Mouse (Mus musculus) layer of hippocampus, postnatal 10 days (tissue): ENCODE measurements around the gene 1110008L16Rik. TPM values are rescaled to one million over a fixed set of nuclear protein-coding genes. Genes with fewer than 3 reads are reported as not detected.
"Not testable (repeated sequence)": the region's sequence is repeated elsewhere in the genome, so short reads cannot be mapped to it uniquely, and the experiment has no call there.

ENCODE experiments used
- DNase-seq, 2 experiments: peaks; one replicate each; pipeline ENCODE4 v3.0.0; 2021; ENCODE audit warnings: low spot score in 2 of 2
- total RNA-seq, 2 experiments: library from RNA; stranded (reverse); gene quantifications; 2 replicates each; pipeline ENCODE4 v1.2.3; 2021

1110008L16Rik gene
- total RNA-seq, 2 experiments from 2014 or later = 7.6 to 8.8 TPM

DNA sequence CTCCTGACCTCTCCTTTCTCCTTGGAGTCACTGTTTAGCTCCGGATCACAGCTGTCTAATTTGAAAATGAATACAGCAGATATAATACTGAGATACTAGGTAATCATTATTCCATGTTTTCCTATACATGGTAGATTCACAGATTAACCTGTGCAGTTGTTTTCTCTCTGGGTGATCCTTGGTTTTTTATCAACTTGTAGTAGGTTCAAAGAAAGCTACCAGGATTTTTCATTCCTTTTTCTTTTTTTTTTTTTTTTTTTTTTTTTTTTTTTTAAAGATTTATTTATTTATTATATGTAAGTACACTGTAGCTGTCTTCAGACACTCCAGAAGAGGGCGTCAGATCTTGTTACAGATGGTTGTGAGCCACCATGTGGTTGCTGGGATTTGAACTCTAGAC lies 39.1 kb downstream of the 1110008L16Rik start:
- not testable (repeated sequence) for DNase-seq

DNA sequence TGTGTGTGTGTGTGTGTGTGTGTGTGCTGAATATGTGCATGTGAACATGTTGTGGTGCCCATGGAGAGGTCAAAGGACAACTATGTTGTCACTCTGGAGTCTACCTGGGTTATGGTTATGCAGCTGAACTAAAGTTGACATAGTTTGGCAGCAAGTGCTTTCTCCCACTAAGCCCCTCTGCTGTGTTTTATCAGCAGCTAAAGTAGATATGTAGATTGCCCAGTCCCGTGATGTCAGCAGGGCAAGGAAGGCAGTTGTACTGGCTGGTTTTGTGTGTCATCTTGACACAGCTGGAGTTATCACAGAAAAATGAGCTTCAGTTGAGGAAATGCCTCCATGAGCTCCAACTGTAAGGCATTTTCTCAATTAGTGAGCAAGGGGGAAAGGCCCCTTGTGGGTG lies 43.7 kb downstream of the 1110008L16Rik start:
- not testable (repeated sequence) for DNase-seq

DNA sequence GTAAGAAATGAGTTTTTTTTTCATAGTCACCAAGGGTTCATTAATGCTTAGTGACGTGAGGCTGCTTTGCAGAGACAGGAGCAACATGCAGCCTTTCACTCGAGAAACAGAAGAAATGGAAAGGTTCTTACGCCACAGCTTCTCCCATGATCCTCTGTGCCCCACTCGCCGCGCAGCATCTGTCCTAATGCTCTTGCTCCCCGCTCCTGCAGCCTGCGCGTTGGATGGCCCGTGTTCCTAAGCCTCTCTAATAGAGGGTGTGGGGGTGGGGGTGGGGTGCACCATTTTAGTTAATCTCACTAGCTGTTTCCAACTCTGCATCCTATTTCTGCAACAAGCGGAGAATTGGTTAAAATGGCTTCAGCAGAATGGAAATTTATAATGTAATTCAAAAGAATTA lies 44.6 kb downstream of the 1110008L16Rik start:
- no peak for DNase-seq

DNA sequence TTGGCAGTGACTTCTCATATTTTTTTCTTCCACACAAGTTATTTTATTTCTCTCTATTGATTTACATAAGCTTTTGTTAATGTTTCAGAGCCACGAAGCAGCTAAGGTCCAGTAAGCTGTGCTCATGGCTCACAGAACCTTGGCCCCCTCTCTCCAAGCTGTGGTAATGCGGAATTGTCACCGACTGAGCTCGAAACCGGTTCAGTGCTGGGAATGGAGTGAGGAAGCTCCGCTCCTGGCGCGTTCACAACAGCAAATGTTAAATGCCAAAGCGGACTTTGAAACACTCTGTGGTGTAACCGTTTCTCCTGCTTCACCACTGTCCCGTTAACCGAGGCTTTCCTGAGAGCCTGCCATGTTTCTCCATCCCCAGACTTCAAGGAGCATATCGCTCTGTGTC lies 45.2 kb downstream of the 1110008L16Rik start:
- peak; percentile 15 to 30 for DNase-seq

DNA sequence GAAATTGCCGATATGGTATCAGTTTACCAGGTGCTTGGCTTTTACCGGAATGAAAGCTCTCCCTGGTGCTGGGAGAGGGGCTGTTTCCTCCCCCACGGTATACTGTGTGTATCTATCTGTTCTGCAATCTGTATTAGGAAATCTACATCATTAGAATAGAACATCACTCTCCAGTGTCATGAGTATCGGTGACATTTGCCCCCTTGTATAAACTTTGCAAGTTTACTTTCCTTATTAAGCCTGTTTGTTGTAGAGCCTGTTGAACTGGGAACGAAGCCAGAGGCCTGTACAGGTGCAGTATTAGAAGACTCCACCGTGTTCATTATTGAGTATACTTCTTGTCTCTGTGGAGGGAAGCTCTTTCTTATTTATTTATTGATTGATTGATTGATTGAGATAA lies 54.0 kb downstream of the 1110008L16Rik start:
- DNase-seq = no peak

DNA sequence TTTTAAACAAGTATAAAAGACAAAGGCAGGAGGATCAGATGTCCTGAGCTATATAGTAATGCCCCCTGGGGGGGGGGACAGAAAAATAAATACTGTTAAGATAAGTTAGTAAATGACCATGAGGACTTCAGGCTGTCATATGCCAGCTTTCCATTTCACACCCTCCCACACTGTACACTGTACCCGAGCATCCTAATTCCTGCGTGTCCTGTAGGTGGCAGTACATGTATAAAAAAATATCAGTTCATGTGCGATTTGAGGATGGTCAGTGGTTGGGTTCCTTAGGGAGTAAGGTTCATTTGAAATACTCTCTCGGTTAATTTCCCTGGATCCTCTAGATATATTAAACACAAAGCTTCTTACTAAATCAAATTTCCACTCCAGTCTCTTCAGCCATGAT lies 55.5 kb downstream of the 1110008L16Rik start:
- peak; percentile 14 to 41 for DNase-seq

DNA sequence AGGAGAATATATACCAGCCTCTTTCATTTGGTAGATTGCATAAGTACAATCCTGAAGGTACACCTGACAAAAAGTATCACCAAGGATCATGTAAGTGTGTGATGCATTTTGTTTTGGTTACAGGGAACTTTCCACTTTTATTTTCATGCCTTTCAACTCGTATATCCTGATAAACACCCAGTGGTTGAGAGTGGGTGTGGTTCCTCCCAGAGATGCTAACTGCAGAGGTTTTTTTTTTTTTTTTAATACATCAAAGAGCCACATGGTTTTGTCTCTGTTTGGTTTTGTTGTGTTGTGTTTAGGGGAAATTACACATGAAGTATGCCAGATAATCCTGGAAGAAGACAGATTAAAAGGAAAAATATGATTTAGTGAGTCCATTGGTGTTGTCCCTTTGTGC lies 57.9 kb downstream of the 1110008L16Rik start:
- DNase-seq = no peak

DNA sequence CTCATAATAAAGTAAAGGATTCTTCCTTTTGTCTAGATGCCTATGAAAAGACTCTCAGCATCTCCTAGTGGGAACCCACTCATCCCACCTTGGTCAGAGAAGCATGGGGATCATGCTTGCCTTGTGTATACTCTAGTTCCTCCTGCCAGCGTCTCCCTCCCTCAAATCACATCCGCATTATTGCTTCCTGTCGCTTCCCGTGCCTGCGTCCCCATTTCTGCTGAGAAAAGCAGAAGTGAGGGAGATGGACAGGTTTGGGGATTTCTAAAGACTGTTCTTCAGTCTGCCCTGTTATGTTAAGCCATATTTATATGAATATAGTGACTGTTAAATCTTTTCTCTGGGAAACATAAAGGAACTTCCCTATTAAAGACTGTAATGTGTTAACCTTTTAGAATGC lies 61.6 kb downstream of the 1110008L16Rik start:
- no peak for DNase-seq

DNA sequence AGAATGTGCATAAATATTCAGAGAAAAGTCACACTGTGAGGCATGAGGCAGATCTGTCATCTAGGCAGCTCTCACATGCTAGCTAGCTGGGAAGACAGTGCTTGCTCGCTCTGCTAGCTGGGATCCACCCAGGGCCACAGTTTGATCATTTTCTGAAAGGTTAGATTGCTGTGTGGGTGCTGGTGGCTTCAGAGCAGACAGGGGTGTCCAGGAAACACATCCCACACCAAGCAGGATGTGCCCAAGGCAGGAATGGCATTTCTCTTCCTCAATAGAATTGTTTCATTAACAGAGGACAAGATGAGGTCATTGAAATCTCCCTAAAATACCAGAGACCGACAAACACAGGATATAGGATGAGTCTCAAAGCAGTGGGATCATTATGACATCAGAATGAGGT lies 65.7 kb downstream of the 1110008L16Rik start:
- DNase-seq = no peak

DNA sequence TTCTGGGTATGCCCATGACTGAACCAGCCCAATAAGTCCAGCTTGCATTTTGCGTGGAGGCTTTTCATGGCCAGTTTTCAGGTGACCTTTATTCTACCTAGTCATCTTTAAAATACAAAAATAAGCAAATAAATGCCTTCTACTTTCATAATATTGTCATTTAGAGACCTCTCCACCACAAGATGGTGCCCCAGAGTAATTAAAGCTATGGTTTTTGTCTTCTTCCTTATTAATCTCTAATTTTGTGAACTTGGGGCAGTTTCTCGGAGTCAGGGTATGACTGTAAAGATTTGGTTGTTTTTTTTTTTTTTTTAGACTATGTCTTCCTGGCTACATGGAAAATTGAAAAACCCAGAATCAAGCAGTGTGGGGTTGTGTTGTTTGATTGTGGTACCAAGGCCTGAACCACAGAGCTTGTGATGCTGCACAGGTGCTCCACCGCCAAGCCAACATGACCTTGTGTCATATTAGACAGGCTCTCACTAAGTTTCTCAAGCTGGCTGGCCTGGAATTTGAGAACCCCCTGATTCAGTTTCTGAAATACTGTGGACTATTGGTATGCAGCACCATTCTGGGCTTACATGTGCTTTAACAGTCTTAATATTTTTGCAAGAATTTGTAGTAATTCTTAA lies 73.2 kb downstream of the 1110008L16Rik start:
- peak in 1 of 2 experiments; percentile 22 for DNase-seq

DNA sequence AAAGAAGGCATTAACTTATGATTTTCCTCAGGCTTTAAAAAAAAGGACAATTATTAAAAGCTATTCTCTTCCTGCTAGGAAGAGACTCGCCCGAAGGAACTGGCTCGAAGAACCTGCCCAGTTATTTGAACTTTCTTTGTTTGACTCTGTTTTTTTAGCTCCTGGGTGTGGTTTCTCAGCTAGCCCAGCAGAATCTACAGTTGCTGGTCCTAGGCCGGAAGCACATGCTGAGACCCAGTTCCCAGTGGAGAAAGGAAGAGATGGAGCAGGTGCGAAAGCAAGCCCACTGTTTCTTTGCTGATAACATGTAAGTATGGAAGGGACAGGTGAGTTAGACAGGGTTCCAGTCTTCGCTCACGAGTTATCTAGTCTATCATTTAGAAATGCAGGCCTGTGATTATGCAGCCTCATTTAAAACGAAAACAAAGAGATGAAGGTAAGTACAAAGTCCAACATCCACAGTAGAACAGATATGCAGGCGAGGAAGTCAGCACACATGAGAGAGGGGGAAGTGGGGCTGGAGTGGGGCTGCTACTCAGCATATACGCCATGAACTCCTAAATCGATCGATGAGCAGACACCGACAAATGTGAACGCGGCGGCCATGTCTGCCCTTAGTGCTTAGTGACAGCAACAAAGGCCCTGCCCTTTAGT lies 77.7 kb downstream of the 1110008L16Rik start:
- DNase-seq = no peak

DNA sequence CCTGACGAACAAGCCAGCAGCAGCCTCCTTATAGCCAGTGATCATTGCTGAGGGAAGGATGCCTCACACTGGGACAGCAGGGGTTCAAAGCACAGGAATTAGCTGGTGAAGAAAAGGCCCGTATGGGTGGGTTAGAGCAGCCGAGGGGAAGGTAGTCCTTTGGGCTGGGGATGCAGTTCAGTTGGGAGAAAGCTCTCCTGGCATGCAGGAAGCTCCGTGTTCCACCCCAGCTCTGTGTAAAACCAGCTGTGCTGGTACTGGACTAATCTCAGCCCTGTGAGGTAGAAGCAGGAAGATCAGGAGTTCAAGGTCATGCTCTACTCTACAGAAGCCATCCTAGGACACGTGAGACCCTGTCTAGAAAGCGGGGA lies 78.2 kb downstream of the 1110008L16Rik start:
- DNase-seq = no peak

DNA sequence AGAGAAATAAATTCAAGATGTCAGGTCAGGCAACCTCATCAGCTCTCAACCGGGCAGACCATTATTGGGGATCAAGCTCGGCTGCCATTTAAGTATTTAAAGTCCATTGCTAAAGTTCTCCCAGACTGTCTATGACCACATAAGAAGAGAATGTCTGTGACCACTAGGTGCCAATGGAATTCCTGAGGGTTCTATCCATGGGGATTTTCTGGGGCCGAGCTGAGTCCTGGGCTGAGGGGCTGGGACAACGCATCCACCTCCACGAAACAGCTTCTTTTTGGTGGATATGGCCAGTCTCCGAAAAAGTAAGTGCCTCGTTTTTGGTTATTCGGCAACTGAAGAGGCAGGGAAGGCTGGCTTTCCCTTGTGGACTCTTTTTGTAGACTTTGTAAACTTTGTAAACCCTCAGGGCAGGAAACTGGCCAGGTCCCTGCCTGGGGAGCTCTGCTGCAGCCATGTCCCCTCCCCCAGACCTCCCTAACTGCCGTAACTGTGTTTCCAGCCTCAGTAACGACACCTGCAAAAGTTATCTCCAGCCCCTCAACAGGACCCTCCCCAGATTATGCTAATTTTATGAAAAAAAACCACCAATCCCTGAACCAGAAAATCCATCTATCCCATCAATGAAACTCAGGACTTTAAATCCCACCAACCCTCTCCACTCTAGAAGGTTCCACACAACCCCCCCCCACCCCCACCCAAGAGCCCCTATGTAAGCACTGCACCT lies 84.8 kb downstream of the 1110008L16Rik start, which contains the start of gene Psma6:
Gene Psma6, plus strand, starts transcription at position 200 of the 727 bp plus-strand sequence.
- no peak for DNase-seq

DNA sequence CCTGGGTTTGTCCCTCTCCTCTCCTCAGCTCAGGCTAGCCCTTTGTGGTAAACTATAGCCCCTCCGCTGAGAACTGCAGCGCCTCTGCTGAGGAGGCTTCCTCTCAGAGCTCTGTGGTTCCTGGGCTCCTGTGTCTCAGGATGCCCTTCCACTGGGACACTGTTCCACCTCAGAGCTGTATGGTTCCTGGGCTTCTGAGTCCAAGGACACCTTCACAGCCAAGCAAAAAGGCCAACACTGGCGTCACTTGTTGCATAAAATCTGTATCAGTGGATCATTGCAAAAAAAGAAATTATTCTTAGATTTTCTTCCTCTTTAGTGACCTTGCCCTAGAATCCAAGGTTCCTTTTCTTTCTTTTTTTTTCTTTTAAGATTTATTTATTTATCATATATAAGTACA lies 85.4 kb downstream of the 1110008L16Rik start:
- no peak for DNase-seq

DNA sequence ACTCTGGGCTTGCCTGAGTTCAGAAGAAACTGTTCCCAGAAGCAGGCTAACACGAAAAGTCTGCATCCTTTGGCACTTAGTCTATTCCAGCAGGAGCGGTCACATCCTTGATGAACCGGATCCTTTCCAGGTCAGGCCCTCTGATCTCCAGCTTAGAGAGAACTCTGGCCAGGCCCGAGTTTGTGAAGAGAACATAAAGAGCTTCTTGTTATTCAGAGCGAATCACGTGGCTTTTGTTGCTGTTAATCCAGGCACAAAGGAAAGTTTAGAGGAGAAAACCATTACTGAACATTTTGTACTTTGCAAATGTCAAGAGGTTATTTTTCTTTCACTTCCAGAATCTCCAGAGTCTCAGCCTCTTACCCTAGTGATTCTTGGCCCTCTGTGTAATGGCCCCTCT lies 86.6 kb downstream of the 1110008L16Rik start:
- DNase-seq = no peak

DNA sequence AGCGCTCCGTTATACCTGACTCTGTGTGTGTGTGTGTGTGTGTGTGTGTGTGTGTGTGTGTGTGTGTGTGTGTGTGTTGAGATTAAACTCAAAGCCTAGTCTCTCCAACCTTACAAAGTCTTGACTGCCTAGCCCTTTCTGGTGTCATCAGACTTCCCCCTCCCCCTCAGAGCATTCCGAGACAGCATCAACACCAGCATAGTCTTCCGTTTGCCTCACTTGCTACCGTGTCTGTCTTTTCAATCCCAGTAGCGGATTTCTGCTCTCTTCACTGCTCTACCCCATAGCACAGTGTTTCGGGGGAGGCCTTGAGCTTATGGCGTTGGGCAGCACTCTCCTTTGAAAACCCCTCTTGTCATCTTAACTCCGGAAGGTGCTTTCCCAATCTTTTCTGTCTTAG lies 87.1 kb downstream of the 1110008L16Rik start:
- DNase-seq = no peak

DNA sequence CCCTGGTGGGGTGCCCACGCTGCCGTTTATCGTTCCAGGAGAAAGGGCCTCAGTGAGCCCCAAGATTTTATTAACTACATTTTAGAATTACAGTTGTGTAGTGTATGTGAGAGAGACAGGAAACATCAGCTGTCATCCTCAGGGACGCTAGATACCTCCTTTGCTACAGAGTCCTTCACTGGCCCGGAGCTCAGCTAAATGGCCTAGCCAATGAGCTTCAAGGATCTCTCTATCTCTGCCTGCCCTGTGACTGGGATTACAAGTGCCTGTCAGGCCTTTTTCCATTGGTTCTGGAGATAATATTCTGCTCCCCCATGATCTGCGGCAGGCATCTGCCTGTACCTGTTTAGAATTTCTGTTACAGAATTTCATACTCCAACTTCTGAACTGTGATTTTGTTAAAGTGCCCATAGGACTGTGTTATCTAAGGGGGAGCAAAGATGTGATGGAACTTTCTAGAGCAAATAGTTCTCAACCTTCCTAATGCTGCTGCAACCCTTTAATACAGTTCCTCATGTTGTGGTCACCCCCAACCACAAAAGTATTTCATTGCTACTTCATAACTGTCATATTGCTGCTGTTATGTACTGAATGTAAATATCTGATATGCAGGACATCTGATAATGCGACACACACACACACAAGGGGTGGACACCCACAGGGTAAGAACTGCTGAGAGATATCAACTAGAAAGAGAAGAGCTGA lies 87.9 kb downstream of the 1110008L16Rik start:
- no peak for DNase-seq

DNA sequence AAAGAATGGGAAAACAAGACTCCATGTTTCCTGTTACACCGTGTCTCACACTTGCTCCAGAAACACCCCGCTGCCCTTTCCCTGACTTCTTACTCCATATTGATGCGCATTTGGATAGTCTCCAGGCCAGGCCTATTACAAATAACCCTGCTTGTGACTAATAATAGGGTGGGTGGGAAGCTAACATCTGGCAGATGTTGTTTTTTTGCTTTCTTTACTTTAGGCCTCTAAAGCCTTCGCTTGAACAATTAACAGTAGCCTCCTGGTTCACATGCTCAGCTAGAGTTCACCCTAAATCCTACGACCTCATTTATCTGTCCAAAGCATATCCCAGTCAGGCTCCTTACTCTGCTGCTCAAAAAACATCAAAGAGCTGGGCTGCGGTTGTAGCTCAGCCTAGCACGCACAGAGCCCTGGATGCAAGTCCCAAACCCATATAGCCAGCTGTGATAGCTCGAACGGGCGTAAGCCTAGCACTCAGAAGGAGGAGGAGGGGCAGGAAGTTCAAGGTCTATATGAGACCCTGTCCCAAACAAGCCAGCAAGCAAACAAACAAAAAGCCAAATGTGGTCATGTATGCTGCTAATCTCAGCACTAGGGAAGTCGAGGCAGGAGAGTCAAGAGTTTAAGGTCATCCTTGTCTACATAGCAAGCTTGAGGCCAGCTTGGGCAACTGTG lies 88.5 kb downstream of the 1110008L16Rik start:
- no peak for DNase-seq

DNA sequence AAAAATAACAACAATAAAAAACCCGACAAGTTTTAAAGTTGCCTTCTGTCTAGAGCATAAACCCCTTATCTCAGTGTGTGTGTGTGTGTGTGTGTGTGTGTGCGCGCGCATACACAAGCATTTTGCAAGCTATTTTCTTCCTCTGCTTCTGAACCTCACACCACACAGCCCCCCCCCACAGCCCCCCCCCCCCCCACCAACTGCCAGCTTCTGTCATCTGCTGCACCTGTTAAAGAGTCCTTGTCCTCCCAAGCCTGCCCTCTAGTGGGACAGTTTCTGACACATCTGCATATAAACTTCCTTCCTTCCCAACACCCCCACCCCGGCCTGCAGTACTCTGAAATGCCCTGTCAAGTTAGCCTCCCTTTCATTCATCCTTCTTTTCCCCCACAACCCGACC lies 89.1 kb downstream of the 1110008L16Rik start:
- DNase-seq = peak; percentile 24 to 51

DNA sequence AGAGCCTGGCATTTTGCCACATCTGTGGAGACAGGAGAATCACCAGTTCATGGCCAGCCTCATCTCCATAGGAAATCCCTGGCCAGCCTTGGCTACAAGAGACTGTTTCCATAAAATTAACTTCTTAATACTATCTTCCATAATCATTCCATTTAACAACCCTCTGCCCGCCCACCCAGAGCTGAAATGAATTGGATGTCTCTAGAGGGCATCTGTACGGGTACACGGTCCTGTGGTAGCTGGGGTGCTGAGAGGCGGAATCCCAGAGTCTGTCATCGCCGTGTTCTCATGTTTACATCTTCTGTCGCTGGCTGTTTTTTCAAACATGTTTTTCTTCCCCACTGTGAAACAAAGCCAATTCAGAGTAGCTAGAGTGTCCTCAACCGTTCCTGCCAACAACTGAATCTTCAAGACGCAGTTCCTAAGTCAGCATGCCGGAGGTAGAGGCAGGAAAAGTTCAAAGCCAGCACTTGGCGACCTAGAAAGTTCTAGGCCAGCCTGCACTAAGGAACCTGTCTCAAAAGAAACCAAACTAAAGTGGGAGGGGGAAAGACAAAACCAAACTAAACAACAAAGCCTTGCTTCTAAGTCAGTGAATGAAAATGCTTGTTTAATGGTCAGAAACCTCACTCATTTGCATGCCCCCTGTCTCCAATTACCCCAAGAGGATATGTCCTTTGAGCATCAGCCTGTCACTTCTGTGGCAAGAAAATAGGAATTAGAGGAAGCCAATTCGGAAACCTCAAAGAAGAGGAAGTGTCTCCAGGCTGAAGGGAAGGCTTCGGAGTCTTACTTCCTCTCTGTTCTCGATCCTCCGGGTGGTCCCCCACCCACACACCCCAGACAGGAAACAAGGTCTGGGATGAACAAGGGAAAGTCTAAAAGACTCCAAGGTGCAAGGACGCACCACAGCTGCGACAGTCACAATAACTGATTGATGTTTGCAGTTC lies 90.0 kb downstream of the 1110008L16Rik start:
- DNase-seq = no peak
